Mouse (Mus musculus) embryonic fibroblast, embryonic 13.5 days (primary cell): ENCODE measurements around the gene Cops9.

Experiments
- CTCF ChIP-seq: IDR thresholded peaks from 2 replicates; pipeline ENCODE4 v1.5.1; 2011; ENCODE audit warnings: mild to moderate bottlenecking, control low read depth, low read length, moderate library complexity, borderline replicate concordance; ENCODE audit not compliant: insufficient read depth
- POLR2A ChIP-seq: IDR thresholded peaks from 2 replicates; pipeline ENCODE4 v1.6.1; 2011; ENCODE audit warnings: low read depth, mild to moderate bottlenecking, control low read depth, low read length, moderate library complexity

DNA sequence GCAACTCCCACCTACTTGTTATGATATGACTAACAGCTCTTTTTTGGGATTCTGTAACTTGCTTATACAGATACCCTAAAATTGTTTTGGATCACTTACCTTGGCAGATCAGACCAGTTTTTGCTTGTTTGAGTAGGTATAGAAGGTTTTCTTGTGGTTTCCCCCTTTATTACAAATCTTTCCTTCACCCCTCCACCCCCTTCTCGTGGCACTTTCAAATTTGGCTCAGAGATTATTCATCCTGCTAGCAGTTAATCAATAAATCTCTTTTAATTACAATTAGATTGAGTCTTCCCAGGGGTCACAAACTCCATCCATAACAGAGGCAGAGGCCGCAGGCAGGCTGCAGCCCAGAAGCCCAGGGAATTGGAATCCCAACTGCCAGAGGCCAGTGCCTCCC lies 24.3 kb downstream of the Cops9 start, which contains the start of gene Olfr12:
- TF ChIP-seq CTCF (no peak), POLR2A (no peak)
